Mouse (Mus musculus): ENCODE data around the gene Mon1b.

- TF ChIP-seq POLR2A (IDR thresholded peaks at IDR 0.05; ENCODE audit: borderline replicate concordance, control insufficient read depth, low read depth, low read length), result no peak
- no peak for TF ChIP-seq CTCF (IDR thresholded peaks at IDR 0.05; ENCODE audit: control insufficient read depth, insufficient read depth, low read length)
Observed at GRCm38 (mm10) chr8:113687889-113688542, 52.6 kb downstream of the Mon1b start.

Measured in bone marrow, adult 2 months (tissue).